Mouse (Mus musculus): ENCODE results near the gene Adck1. TPM values are rescaled to one million over a fixed set of nuclear protein-coding genes. Genes with fewer than 3 reads are reported as not detected.

Gene Adck1
- polyA plus RNA-seq, 1 experiment from 2014 or later: 19.8 TPM

- Histone ChIP-seq H3K27ac (no peak overlapping the region), H3K36me3 (replicated peaks) (no peaks in the 10 kb centered on the region), H3K4me3 (no peak overlapping the region), H3K27me3 (ENCODE audit: poor library complexity, severe bottlenecking) (no peaks in the 10 kb centered on the region), H3K9me3 (no peaks in the 10 kb centered on the region), H3K4me1 (0 out of 2 replicates have a peak, but pooled peaks cover 3% of the 10 kb centered on the region)
- 86% methylated on average over 2 of the region's 2 CpGs for WGBS
- DNase-seq (ENCODE audit: extremely low spot score, low spot score): no peak
Observed at GRCm38 (mm10) chr12:88378256-88378655, 17.9 kb downstream of the Adck1 start.

- H3K9me3 ChIP-seq: no peaks in the 10 kb centered on the region
- no peak overlapping the region for H3K4me3 ChIP-seq
- no peaks in the 10 kb centered on the region for H3K36me3 ChIP-seq (replicated peaks)
- 88% methylated on average over 6 of the region's 6 CpGs for WGBS
- H3K4me1 ChIP-seq: peaks cover 7% of the 10 kb centered on the region
- DNase-seq (ENCODE audit: extremely low spot score, low spot score): no peak
- no peaks in the 10 kb centered on the region for H3K27me3 ChIP-seq (ENCODE audit: poor library complexity, severe bottlenecking)
- H3K27ac ChIP-seq: no peak overlapping the region
Observed at GRCm38 (mm10) chr12:88388832-88389231, 28.5 kb downstream of the Adck1 start.

- H3K4me3 ChIP-seq: no peak overlapping the region
- H3K27me3 ChIP-seq (ENCODE audit: poor library complexity, severe bottlenecking): no peaks in the 10 kb centered on the region
- 83% methylated on average over 1 of the region's 1 CpGs for WGBS
- no peak overlapping the region for H3K27ac ChIP-seq
- peaks cover 9% of the 10 kb centered on the region for H3K36me3 ChIP-seq (replicated peaks)
- no peak for DNase-seq (ENCODE audit: extremely low spot score, low spot score)
- no peaks in the 10 kb centered on the region for H3K4me1 ChIP-seq
- no peaks in the 10 kb centered on the region for H3K9me3 ChIP-seq
Observed at GRCm38 (mm10) chr12:88398658-88399057, 38.3 kb downstream of the Adck1 start.

GRCm38 (mm10) chr12:88403541-88403940, 43.2 kb downstream of the Adck1 start:
- peaks cover 9% of the 10 kb centered on the region for H3K36me3 ChIP-seq (replicated peaks)
- 65% methylated on average over 5 of the region's 5 CpGs for WGBS
- H3K27ac ChIP-seq: no peak overlapping the region
- DNase-seq (ENCODE audit: extremely low spot score, low spot score): no peak
- H3K4me1 ChIP-seq: peaks cover 6% of the 10 kb centered on the region
- H3K4me3 ChIP-seq: no peak overlapping the region
- no peaks in the 10 kb centered on the region for H3K27me3 ChIP-seq (ENCODE audit: poor library complexity, severe bottlenecking)
- no peaks in the 10 kb centered on the region for H3K9me3 ChIP-seq

GRCm38 (mm10) chr12:88405113-88405512, 44.8 kb downstream of the Adck1 start:
- DNase-seq (ENCODE audit: extremely low spot score, low spot score): peak; percentile 42
- H3K27me3 ChIP-seq (ENCODE audit: poor library complexity, severe bottlenecking): no peaks in the 10 kb centered on the region
- H3K4me1 ChIP-seq: peaks cover 14% of the 10 kb centered on the region
- H3K4me3 ChIP-seq: no peak overlapping the region
- no peak overlapping the region for H3K27ac ChIP-seq
- 36% methylated on average over 2 of the region's 2 CpGs for WGBS
- H3K36me3 ChIP-seq (replicated peaks): peaks cover 9% of the 10 kb centered on the region
- no peaks in the 10 kb centered on the region for H3K9me3 ChIP-seq

- Histone ChIP-seq H3K4me3 (no peak overlapping the region), H3K36me3 (replicated peaks) (peaks cover 15% of the 10 kb centered on the region), H3K27ac (no peak overlapping the region), H3K4me1 (peaks cover 14% of the 10 kb centered on the region), H3K9me3 (no peaks in the 10 kb centered on the region), H3K27me3 (ENCODE audit: poor library complexity, severe bottlenecking) (no peaks in the 10 kb centered on the region)
- whole genome bisulfite sequencing: 92% methylated on average over 4 of the region's 4 CpGs
- DNase-seq (ENCODE audit: extremely low spot score, low spot score): no peak
Observed at GRCm38 (mm10) chr12:88407996-88408322, 47.6 kb downstream of the Adck1 start.

GRCm38 (mm10) chr12:88408323-88409047, 48.1 kb downstream of the Adck1 start:
- no peaks in the 10 kb centered on the region for H3K27me3 ChIP-seq (ENCODE audit: poor library complexity, severe bottlenecking)
- DNase-seq (ENCODE audit: extremely low spot score, low spot score): peak; percentile 19
- peak overlapping the region; percentile 62 for H3K27ac ChIP-seq
- 47% methylated on average over 11 of the region's 11 CpGs for WGBS
- no peaks in the 10 kb centered on the region for H3K9me3 ChIP-seq
- H3K4me3 ChIP-seq: no peak overlapping the region
- H3K36me3 ChIP-seq (replicated peaks): peaks cover 14% of the 10 kb centered on the region
- H3K4me1 ChIP-seq: peaks cover 14% of the 10 kb centered on the region

- DNase-seq (ENCODE audit: extremely low spot score, low spot score): no peak
- no peaks in the 10 kb centered on the region for H3K9me3 ChIP-seq
- H3K27me3 ChIP-seq (ENCODE audit: poor library complexity, severe bottlenecking): no peaks in the 10 kb centered on the region
- peaks cover 14% of the 10 kb centered on the region for H3K36me3 ChIP-seq (replicated peaks)
- no peak overlapping the region for H3K27ac ChIP-seq
- no peak overlapping the region for H3K4me3 ChIP-seq
- peaks cover 12% of the 10 kb centered on the region for H3K4me1 ChIP-seq
- WGBS: 88% methylated on average over 1 of the region's 1 CpGs
Observed at GRCm38 (mm10) chr12:88413239-88413638, 52.9 kb downstream of the Adck1 start.

GRCm38 (mm10) chr12:88419912-88420621, 59.7 kb downstream of the Adck1 start:
- Histone ChIP-seq H3K4me1 (no peaks in the 10 kb centered on the region), H3K36me3 (replicated peaks) (no peaks in the 10 kb centered on the region), H3K27me3 (ENCODE audit: poor library complexity, severe bottlenecking) (no peaks in the 10 kb centered on the region), H3K27ac (no peak overlapping the region), H3K4me3 (no peak overlapping the region), H3K9me3 (no peaks in the 10 kb centered on the region)
- DNase-seq (ENCODE audit: extremely low spot score, low spot score): no peak
- 89% methylated on average over 12 of the region's 12 CpGs for WGBS

- no peak overlapping the region for H3K4me3 ChIP-seq
- no peak for DNase-seq (ENCODE audit: extremely low spot score, low spot score)
- H3K4me1 ChIP-seq: 0 out of 2 replicates have a peak, but pooled peaks cover 4% of the 10 kb centered on the region
- no peaks in the 10 kb centered on the region for H3K9me3 ChIP-seq
- H3K27ac ChIP-seq: no peak overlapping the region
- 94% methylated on average over 3 of the region's 3 CpGs for WGBS
- peaks cover 9% of the 10 kb centered on the region; the same call in 1 of the 2 replicates for H3K36me3 ChIP-seq (replicated peaks)
- no peaks in the 10 kb centered on the region for H3K27me3 ChIP-seq (ENCODE audit: poor library complexity, severe bottlenecking)
Observed at GRCm38 (mm10) chr12:88426926-88427325, 66.6 kb downstream of the Adck1 start.

GRCm38 (mm10) chr12:88428735-88429134, 68.4 kb downstream of the Adck1 start:
- Histone ChIP-seq H3K4me1 (0 out of 2 replicates have a peak, but pooled peaks cover 4% of the 10 kb centered on the region), H3K9me3 (no peaks in the 10 kb centered on the region), H3K4me3 (no peak overlapping the region), H3K27ac (no peak overlapping the region), H3K36me3 (replicated peaks) (peaks cover 9% of the 10 kb centered on the region; the same call in 1 of the 2 replicates), H3K27me3 (ENCODE audit: poor library complexity, severe bottlenecking) (no peaks in the 10 kb centered on the region)
- no peak for DNase-seq (ENCODE audit: extremely low spot score, low spot score)
- 84% methylated on average over 2 of the region's 2 CpGs for WGBS

- 92% methylated on average over 4 of the region's 4 CpGs for WGBS
- Histone ChIP-seq H3K27me3 (ENCODE audit: poor library complexity, severe bottlenecking) (no peaks in the 10 kb centered on the region), H3K4me1 (0 out of 2 replicates have a peak, but pooled peaks cover 4% of the 10 kb centered on the region), H3K36me3 (replicated peaks) (peaks cover 9% of the 10 kb centered on the region; the same call in 1 of the 2 replicates), H3K9me3 (no peaks in the 10 kb centered on the region), H3K4me3 (no peak overlapping the region), H3K27ac (no peak overlapping the region)
- no peak for DNase-seq (ENCODE audit: extremely low spot score, low spot score)
Observed at GRCm38 (mm10) chr12:88432277-88432676, 71.9 kb downstream of the Adck1 start.

- DNase-seq (ENCODE audit: extremely low spot score, low spot score): no peak
- Histone ChIP-seq H3K4me1 (0 out of 2 replicates have a peak, but pooled peaks cover 4% of the 10 kb centered on the region), H3K27ac (no peak overlapping the region), H3K4me3 (no peak overlapping the region), H3K27me3 (ENCODE audit: poor library complexity, severe bottlenecking) (no peaks in the 10 kb centered on the region), H3K36me3 (replicated peaks) (peaks cover 9% of the 10 kb centered on the region; the same call in 1 of the 2 replicates), H3K9me3 (no peaks in the 10 kb centered on the region)
- 96% methylated on average over 7 of the region's 7 CpGs for WGBS
Observed at GRCm38 (mm10) chr12:88433171-88433570, 72.8 kb downstream of the Adck1 start.

Measured in forebrain, embryonic 10.5 days (tissue).